Mouse (Mus musculus): ENCODE measurements around the gene Qrich2.
A peak's percentile ranks its signal among the peaks of the same experiment; 100 is the strongest.
"Not testable (repeated sequence)": the region's sequence is repeated elsewhere in the genome, so short reads cannot be mapped to it uniquely, and the experiment has no call there.

Qrich2 gene

GRCm38 (mm10) chr11:116430723-116431427 lies 35.2 kb downstream of the Qrich2 start:
- DNase-seq (ENCODE audit: low spot score): no peak

- no peak for DNase-seq (ENCODE audit: low spot score)
These were observed 36.0 kb downstream of the Qrich2 start for GRCm38 (mm10) chr11:116429862-116430613.

- DNase-seq (ENCODE audit: low spot score): no peak
These were observed 36.9 kb downstream of the Qrich2 start for GRCm38 (mm10) chr11:116428872-116429859.

GRCm38 (mm10) chr11:116426852-116427575 lies 39.0 kb downstream of the Qrich2 start:
- DNase-seq (ENCODE audit: low spot score): no peak

GRCm38 (mm10) chr11:116426328-116426727 lies 39.7 kb downstream of the Qrich2 start:
- DNase-seq (ENCODE audit: low spot score): not testable (repeated sequence)

GRCm38 (mm10) chr11:116424621-116425407 lies 41.2 kb downstream of the Qrich2 start:
- DNase-seq (ENCODE audit: low spot score): no peak

GRCm38 (mm10) chr11:116423782-116424620 lies 42.0 kb downstream of the Qrich2 start:
- no peak for DNase-seq (ENCODE audit: low spot score)

GRCm38 (mm10) chr11:116423214-116423613 lies 42.8 kb downstream of the Qrich2 start:
- DNase-seq (ENCODE audit: low spot score): no peak

GRCm38 (mm10) chr11:116422562-116422961 lies 43.5 kb downstream of the Qrich2 start:
- DNase-seq (ENCODE audit: low spot score): no peak

GRCm38 (mm10) chr11:116421102-116421501 lies 44.9 kb downstream of the Qrich2 start:
- DNase-seq (ENCODE audit: low spot score): no peak

GRCm38 (mm10) chr11:116418841-116419462 lies 47.1 kb downstream of the Qrich2 start:
- no peak for DNase-seq (ENCODE audit: low spot score)

GRCm38 (mm10) chr11:116418194-116418840 lies 47.7 kb downstream of the Qrich2 start:
- DNase-seq (ENCODE audit: low spot score): no peak

- DNase-seq (ENCODE audit: low spot score): no peak
These were observed 49.0 kb downstream of the Qrich2 start for GRCm38 (mm10) chr11:116417054-116417453.

- no peak for DNase-seq (ENCODE audit: low spot score)
These were observed 49.7 kb downstream of the Qrich2 start for GRCm38 (mm10) chr11:116416196-116416943.

GRCm38 (mm10) chr11:116413631-116414022 lies 52.4 kb downstream of the Qrich2 start:
- DNase-seq (ENCODE audit: low spot score): no peak

GRCm38 (mm10) chr11:116412904-116413630 lies 53.0 kb downstream of the Qrich2 start, which contains the start of gene Rnf157:
Gene Rnf157 (minus strand): TSS chr11:116413032.
- DNase-seq (ENCODE audit: low spot score): peak; percentile 67
